Mouse (Mus musculus): ENCODE data around the gene Sobp. TPM values are rescaled to one million over a fixed set of nuclear protein-coding genes. Genes with fewer than 3 reads are reported as not detected.

The Sobp gene
- polyA plus RNA-seq, 1 experiment from 2014 or later = 11.1 TPM

- Histone ChIP-seq H3K9ac (ENCODE audit: low read depth, low read length) (no peak overlapping the region), H3K4me2 (replicated peaks; ENCODE audit: low read depth, low read length) (no peak overlapping the region), H3K36me3 (ENCODE audit: control insufficient read depth, insufficient read depth, low read length) (no peaks in the 10 kb centered on the region), H3K9me3 (ENCODE audit: control insufficient read depth, low read length) (no peaks in the 10 kb centered on the region), H3K27ac (ENCODE audit: low read depth, low read length) (no peak overlapping the region), H3K27me3 (ENCODE audit: control insufficient read depth, insufficient read depth, low read length) (no peaks in the 10 kb centered on the region), H3K4me3 (ENCODE audit: low read depth, low read length) (no peak overlapping the region), H3K4me1 (replicated peaks; ENCODE audit: control insufficient read depth, insufficient read depth, low read length) (no peaks in the 10 kb centered on the region)
- ATAC-seq (ENCODE audit: low FRiP score) = no peak
- WGBS = 94% methylated on average over 11 of the region's 11 CpGs
- no peak for DNase-seq (ENCODE audit: low spot score)
Measured at GRCm38 (mm10) chr10:43148456-43148855, 25.9 kb downstream of the Sobp start.

- Histone ChIP-seq H3K9me3 (ENCODE audit: control insufficient read depth, low read length) (no peaks in the 10 kb centered on the region), H3K27me3 (ENCODE audit: control insufficient read depth, insufficient read depth, low read length) (no peaks in the 10 kb centered on the region), H3K4me2 (replicated peaks; ENCODE audit: low read depth, low read length) (no peak overlapping the region), H3K36me3 (ENCODE audit: control insufficient read depth, insufficient read depth, low read length) (no peaks in the 10 kb centered on the region), H3K4me1 (replicated peaks; ENCODE audit: control insufficient read depth, insufficient read depth, low read length) (no peaks in the 10 kb centered on the region), H3K27ac (ENCODE audit: low read depth, low read length) (no peak overlapping the region), H3K4me3 (ENCODE audit: low read depth, low read length) (no peak overlapping the region), H3K9ac (ENCODE audit: low read depth, low read length) (no peak overlapping the region)
- ATAC-seq (ENCODE audit: low FRiP score) (no peak), DNase-seq (ENCODE audit: low spot score) (no peak)
- WGBS = 90% methylated on average over 9 of the region's 9 CpGs
Measured at GRCm38 (mm10) chr10:43143173-43143572, 31.2 kb downstream of the Sobp start.

- WGBS = 94% methylated on average over 11 of the region's 11 CpGs
- no peak overlapping the region for H3K4me3 ChIP-seq (ENCODE audit: low read depth, low read length)
- H3K27me3 ChIP-seq (ENCODE audit: control insufficient read depth, insufficient read depth, low read length) = no peaks in the 10 kb centered on the region
- no peak for ATAC-seq (ENCODE audit: low FRiP score)
- H3K4me2 ChIP-seq (replicated peaks; ENCODE audit: low read depth, low read length) = no peak overlapping the region
- no peaks in the 10 kb centered on the region for H3K9me3 ChIP-seq (ENCODE audit: control insufficient read depth, low read length)
- no peak overlapping the region for H3K27ac ChIP-seq (ENCODE audit: low read depth, low read length)
- no peaks in the 10 kb centered on the region for H3K36me3 ChIP-seq (ENCODE audit: control insufficient read depth, insufficient read depth, low read length)
- no peak overlapping the region for H3K9ac ChIP-seq (ENCODE audit: low read depth, low read length)
- no peaks in the 10 kb centered on the region for H3K4me1 ChIP-seq (replicated peaks; ENCODE audit: control insufficient read depth, insufficient read depth, low read length)
- DNase-seq (ENCODE audit: low spot score) = no peak
Measured at GRCm38 (mm10) chr10:43134027-43134426, 40.3 kb downstream of the Sobp start.

GRCm38 (mm10) chr10:43128750-43129149, 45.6 kb downstream of the Sobp start:
- Histone ChIP-seq H3K9me3 (ENCODE audit: control insufficient read depth, low read length) (no peaks in the 10 kb centered on the region), H3K4me2 (replicated peaks; ENCODE audit: low read depth, low read length) (no peak overlapping the region), H3K27ac (ENCODE audit: low read depth, low read length) (no peak overlapping the region), H3K36me3 (ENCODE audit: control insufficient read depth, insufficient read depth, low read length) (no peaks in the 10 kb centered on the region), H3K9ac (ENCODE audit: low read depth, low read length) (no peak overlapping the region), H3K4me3 (ENCODE audit: low read depth, low read length) (no peak overlapping the region), H3K4me1 (replicated peaks; ENCODE audit: control insufficient read depth, insufficient read depth, low read length) (no peaks in the 10 kb centered on the region), H3K27me3 (ENCODE audit: control insufficient read depth, insufficient read depth, low read length) (no peaks in the 10 kb centered on the region)
- ATAC-seq (ENCODE audit: low FRiP score) (no peak), DNase-seq (ENCODE audit: low spot score) (no peak)
- WGBS = 43% methylated on average over 3 of the region's 3 CpGs

- Histone ChIP-seq H3K4me3 (ENCODE audit: low read depth, low read length) (no peak overlapping the region), H3K27me3 (ENCODE audit: control insufficient read depth, insufficient read depth, low read length) (no peaks in the 10 kb centered on the region), H3K4me1 (replicated peaks; ENCODE audit: control insufficient read depth, insufficient read depth, low read length) (no peaks in the 10 kb centered on the region), H3K9ac (ENCODE audit: low read depth, low read length) (no peak overlapping the region), H3K9me3 (ENCODE audit: control insufficient read depth, low read length) (no peaks in the 10 kb centered on the region), H3K27ac (ENCODE audit: low read depth, low read length) (no peak overlapping the region), H3K4me2 (replicated peaks; ENCODE audit: low read depth, low read length) (no peak overlapping the region), H3K36me3 (ENCODE audit: control insufficient read depth, insufficient read depth, low read length) (no peaks in the 10 kb centered on the region)
- DNase-seq (ENCODE audit: low spot score) (no peak), ATAC-seq (ENCODE audit: low FRiP score) (no peak)
- 86% methylated on average over 7 of the region's 7 CpGs for WGBS
Measured at GRCm38 (mm10) chr10:43124561-43124960, 49.8 kb downstream of the Sobp start.

GRCm38 (mm10) chr10:43124156-43124555, 50.2 kb downstream of the Sobp start:
- DNase-seq (ENCODE audit: low spot score) (no peak), ATAC-seq (ENCODE audit: low FRiP score) (no peak)
- Histone ChIP-seq H3K36me3 (ENCODE audit: control insufficient read depth, insufficient read depth, low read length) (no peaks in the 10 kb centered on the region), H3K27ac (ENCODE audit: low read depth, low read length) (no peak overlapping the region), H3K4me3 (ENCODE audit: low read depth, low read length) (no peak overlapping the region), H3K9ac (ENCODE audit: low read depth, low read length) (no peak overlapping the region), H3K4me2 (replicated peaks; ENCODE audit: low read depth, low read length) (no peak overlapping the region), H3K27me3 (ENCODE audit: control insufficient read depth, insufficient read depth, low read length) (no peaks in the 10 kb centered on the region), H3K4me1 (replicated peaks; ENCODE audit: control insufficient read depth, insufficient read depth, low read length) (no peaks in the 10 kb centered on the region), H3K9me3 (ENCODE audit: control insufficient read depth, low read length) (no peaks in the 10 kb centered on the region)
- 86% methylated on average over 4 of the region's 4 CpGs for WGBS

GRCm38 (mm10) chr10:43123422-43123821, 50.9 kb downstream of the Sobp start:
- no peaks in the 10 kb centered on the region for H3K4me1 ChIP-seq (replicated peaks; ENCODE audit: control insufficient read depth, insufficient read depth, low read length)
- ATAC-seq (ENCODE audit: low FRiP score) = no peak
- no peaks in the 10 kb centered on the region for H3K36me3 ChIP-seq (ENCODE audit: control insufficient read depth, insufficient read depth, low read length)
- H3K27me3 ChIP-seq (ENCODE audit: control insufficient read depth, insufficient read depth, low read length) = no peaks in the 10 kb centered on the region
- WGBS = 85% methylated on average over 6 of the region's 6 CpGs
- no peak overlapping the region for H3K27ac ChIP-seq (ENCODE audit: low read depth, low read length)
- DNase-seq (ENCODE audit: low spot score) = no peak
- no peak overlapping the region for H3K4me3 ChIP-seq (ENCODE audit: low read depth, low read length)
- H3K9me3 ChIP-seq (ENCODE audit: control insufficient read depth, low read length) = no peaks in the 10 kb centered on the region
- H3K9ac ChIP-seq (ENCODE audit: low read depth, low read length) = no peak overlapping the region
- H3K4me2 ChIP-seq (replicated peaks; ENCODE audit: low read depth, low read length) = no peak overlapping the region

GRCm38 (mm10) chr10:43120688-43121450, 53.5 kb downstream of the Sobp start:
- Histone ChIP-seq H3K36me3 (ENCODE audit: control insufficient read depth, insufficient read depth, low read length) (no peaks in the 10 kb centered on the region), H3K27me3 (ENCODE audit: control insufficient read depth, insufficient read depth, low read length) (no peaks in the 10 kb centered on the region), H3K4me2 (replicated peaks; ENCODE audit: low read depth, low read length) (no peak overlapping the region), H3K4me3 (ENCODE audit: low read depth, low read length) (no peak overlapping the region), H3K9ac (ENCODE audit: low read depth, low read length) (no peak overlapping the region), H3K4me1 (replicated peaks; ENCODE audit: control insufficient read depth, insufficient read depth, low read length) (no peaks in the 10 kb centered on the region), H3K9me3 (ENCODE audit: control insufficient read depth, low read length) (no peaks in the 10 kb centered on the region), H3K27ac (ENCODE audit: low read depth, low read length) (no peak overlapping the region)
- no peak for DNase-seq (ENCODE audit: low spot score)
- no peak for ATAC-seq (ENCODE audit: low FRiP score)
- WGBS = 44% methylated on average over 8 of the region's 8 CpGs

All from hindbrain, embryonic 11.5 days (tissue).